Mouse (Mus musculus): ENCODE measurements around the gene Meis1.

Meis1 gene

DNA sequence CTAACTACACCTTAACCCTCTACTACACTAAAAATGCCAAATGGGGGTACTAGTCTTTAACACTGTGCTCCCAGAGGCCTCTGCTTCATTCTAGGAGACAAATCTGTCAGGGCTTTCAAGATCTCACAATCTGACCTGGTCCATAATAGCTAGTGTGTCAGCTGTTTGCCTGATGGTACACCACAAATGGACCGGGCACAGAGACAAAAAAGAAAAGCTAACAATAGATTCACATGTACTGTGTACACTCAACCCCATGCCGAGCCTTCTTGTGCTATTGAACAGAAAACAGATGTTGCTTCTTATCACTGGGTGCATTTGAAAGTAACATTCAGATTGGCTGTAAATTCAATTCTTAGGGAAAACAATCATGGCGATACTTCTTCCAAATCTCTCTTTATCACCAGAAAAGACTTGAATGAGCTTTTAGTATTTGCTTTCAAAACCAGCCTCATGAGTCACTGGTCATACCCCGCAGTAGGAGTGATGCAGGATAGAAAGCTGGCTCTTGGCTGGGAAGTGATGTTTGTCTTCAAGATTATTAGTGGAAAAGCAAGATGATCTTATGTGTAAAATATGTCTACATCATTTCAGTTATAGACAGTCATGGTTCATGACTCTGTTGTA lies 30.0 kb downstream of the Meis1 start:
- no peak for DNase-seq

DNA sequence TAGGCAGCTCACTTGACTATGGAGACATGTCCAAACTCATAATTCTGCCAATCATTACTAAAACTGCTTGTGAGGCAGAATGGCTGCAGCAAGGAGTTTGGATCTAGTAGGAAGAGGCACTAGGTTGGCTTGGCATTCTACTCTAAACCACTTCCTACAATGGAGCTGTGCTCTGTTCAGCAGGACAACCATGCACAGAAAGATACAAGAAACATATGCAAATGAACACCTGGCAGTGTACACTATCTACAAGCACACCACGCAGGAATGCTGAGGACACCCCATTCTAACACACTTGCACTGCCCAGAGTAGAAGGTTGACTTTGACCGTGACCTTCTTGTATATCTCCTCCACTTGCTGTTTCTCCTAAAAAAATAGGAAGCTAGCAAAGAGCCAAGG lies 35.0 kb downstream of the Meis1 start:
- no peak for DNase-seq

GRCm38 (mm10) chr11:18983294-18983693 lies 35.5 kb downstream of the Meis1 start:
- no peak for DNase-seq

GRCm38 (mm10) chr11:18982331-18982730 lies 36.5 kb downstream of the Meis1 start:
- no peak for DNase-seq

GRCm38 (mm10) chr11:18981367-18981766 lies 37.4 kb downstream of the Meis1 start:
- DNase-seq: no peak

DNA sequence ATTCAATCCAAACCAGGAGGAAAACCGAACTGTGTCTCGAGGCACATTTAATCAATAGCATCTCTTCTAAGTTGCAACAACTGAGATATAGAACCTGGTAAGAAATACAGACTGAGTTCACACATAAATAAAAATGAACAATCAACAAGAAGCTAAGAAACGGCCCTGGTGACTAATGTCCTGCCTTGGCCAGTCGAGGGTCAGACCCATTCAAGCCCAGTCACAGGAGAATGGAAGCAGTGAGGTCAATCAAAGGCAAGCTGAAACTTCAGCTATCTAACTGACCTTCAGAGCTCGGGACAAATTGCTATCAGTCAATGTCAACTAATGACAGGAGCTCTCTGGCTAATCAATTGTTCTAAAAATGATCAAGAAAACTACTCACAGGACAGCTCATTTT lies 38.2 kb downstream of the Meis1 start:
- no peak for DNase-seq

DNA sequence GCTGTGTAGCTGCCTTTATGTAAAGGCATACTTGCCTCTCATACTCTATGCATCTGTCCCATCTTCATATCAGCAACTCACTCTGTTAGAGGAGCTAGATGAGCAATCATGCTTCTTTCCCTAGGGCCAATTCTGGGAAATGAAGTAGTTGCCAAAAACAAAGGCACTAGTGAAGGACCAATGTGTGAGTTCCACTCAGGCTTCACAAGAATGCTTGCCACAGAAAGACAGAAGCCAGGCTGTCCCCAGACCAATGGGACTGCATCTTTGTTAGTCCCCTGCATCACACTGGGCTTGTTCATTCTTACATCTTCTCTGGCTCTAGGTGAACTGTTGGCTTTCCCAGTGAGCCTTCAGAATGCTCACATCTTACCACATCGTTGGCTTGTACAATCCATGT lies 43.7 kb downstream of the Meis1 start:
- DNase-seq: no peak

DNA sequence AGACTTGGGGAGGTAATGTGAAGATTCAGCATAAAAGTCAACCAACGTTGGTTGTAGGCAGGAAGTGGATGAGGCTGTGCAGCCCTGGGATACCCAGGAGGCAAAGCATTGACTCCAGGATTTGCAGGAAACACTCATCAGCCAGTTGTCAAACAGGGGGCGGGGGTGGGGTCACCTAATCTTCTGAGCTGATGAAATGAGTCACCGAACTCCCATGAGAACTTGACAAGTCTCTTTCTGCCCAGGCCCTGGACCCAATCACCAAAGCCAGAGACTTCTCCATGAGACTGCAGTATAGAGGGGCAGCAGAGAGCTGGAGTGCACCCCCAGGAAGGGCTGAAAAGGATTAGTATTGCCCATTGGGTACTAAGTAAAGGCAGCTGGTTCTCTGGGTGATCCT lies 45.0 kb downstream of the Meis1 start:
- peak in 1 of 2 experiments; percentile 11 for DNase-seq

DNA sequence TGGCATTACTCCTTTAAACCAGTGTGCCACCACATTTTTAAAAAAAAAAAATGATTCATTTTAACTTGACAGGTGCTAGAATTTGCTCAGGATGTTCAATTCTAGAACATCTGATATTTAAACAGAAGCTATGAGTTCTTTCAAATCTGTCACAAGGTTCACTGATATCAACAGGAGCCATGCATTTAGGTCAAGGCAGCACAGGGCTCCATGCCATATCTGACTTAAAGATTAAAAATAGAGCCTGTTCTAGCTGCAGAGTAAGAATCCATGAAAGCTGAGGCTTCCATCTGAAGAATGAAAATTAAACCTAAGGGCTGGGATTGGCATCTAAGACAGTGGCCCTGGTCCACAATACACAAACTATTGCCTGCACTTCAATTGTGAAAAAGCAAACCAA lies 45.8 kb downstream of the Meis1 start:
- no peak for DNase-seq

DNA sequence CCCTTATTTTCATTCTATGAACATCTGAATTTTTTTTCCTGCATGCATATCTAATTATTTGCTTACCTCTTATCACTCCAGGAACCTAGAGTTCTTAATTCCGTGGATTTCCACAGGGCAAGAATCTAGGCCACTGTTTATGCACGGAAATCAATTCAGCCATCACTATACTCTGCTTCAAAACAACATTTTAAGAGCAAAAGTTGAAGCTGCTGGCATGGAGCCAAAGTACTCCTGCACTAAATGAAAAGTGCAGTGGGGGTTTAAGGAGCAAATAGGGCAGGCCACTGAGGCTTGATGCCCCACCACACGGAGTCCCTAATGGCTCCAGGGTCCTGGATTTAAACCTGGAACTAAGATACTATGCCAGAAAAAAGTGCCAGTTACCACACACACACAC lies 47.2 kb downstream of the Meis1 start:
- DNase-seq: peak in 1 of 2 experiments; percentile 33

DNA sequence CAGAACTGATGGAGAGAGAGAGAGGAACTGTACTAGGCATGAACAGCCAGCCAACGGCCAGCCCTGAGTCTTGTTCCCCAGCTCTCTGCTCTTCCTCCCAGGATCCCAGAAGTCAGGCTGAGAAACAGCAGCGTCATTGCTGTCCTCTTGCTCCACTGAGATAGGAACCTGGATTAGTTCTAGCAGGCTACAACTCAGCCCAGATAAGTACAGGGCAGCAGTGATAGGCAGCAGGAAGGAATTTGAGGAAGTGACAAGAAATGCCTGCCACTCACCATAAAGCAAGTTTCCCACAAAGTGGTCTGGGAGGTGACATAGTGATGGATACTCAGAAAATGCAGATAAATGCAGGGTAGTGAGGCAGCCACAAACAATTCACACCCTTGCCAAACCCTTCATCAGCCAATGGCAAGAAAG lies 48.9 kb downstream of the Meis1 start:
- no peak for DNase-seq

GRCm38 (mm10) chr11:18964418-18964817 lies 54.4 kb downstream of the Meis1 start:
- DNase-seq: no peak

DNA sequence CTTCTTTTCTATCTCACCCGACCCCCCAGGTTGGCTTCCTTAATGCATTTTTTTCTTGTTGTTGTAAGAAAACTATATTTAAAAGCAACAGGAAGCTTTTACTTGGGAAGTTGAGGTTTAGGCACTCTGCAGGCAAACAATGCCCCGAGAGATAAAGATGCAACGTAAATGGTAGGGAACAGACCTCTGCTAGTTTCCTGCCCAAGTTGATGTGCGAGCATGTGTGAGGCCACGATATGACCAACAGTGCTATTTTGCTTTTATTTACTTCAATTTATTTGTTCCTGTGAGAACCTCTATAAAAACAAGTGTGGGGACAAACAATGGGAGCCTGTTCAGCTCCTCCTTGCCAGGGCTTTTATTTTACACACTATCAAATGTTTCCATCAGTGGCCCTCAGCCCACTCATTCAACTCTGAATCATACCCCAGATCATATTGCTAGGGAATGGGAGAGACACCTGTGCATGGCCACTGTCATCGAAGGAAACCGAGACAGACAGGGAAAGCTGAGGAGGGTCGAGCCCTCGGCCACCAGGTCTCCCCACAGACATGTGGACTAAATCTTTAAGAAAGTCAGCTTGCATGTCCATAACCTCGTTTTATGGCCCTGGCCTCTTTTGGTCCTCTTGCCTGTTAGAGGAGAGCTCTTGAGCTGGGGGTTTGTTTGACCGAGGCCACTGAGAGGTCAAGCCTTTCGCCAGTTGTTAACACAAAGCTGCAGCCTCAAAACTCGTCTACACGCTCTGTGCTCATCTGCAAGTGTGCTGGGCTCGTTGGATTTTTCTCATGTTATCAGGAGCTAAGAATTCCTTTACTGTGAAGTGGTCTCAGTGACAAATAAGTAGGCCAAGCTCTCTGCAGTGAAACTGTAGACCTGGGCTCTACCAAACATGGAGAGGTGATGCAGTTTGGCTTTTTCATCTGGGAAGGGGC lies 55.3 kb downstream of the Meis1 start:
- DNase-seq: no peak

GRCm38 (mm10) chr11:18959465-18959864 lies 59.3 kb downstream of the Meis1 start:
- DNase-seq: no peak

DNA sequence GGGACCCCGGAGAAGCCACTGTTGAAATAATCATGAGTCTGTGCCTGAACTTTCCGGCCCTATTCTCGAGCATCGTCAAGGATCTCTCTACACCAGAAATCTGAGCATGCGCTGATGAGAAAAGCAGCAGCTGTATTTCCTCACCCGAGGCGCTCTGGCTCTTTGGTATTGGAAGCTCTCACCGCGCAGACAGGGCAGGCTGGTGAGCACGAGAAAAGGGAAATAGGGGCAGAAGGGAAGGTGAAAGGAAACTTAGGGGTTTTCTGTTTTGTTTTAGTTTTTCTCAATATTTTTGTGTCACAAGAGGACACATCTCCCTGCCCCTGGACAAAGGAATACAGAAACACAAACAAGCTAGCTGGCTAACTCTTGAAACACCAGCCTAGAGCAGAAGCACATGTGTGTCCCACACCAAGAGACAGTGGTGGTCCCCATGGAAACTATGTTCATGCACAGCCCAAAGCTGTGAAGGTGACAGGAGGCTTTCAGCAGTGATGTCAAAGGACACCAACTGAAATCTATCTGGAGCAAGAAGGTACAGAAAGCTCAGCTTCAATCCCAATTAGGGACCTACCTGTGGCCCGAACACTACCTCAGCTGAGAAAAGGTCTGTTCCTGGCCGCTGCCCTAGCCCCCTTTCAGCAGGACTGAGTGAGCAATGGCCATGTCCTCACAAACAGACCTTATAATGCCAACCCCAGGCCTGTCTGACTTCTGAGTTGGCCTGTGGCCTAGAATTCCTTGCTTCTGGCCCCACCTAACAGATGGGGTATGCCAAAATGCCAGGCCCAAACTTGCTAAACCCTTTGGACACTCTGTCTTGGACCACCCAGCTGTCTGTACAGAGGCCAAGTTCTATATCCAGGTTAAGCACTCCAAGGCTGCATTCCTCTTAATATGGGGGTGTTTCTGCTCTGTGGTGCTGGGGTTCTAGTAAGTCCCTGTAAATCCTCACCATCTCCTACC lies 60.7 kb downstream of the Meis1 start:
- DNase-seq: peak; percentile 47 to 54

- no peak for DNase-seq
These were observed 61.5 kb downstream of the Meis1 start for GRCm38 (mm10) chr11:18957097-18957804.

GRCm38 (mm10) chr11:18955969-18956368 lies 62.8 kb downstream of the Meis1 start:
- DNase-seq: no peak

DNA sequence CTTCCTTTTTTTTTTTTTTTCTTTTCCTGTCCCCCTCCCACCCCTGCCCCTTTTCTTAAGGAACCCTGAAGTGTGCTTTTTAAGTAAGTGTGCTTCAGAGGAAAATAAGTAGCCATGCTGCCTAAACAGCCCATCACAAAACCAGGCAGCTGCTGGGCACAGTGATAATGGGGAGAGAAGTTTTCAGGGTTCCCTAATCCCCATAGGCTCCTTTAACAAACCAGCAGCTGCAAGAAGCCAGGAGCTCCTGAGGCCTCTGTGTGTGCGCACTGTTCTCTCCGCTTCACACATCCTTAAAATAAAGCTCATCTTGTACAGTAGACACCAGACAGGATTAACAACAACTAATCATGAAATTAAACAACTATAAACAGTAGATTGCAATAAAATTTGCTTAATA lies 63.9 kb downstream of the Meis1 start:
- no peak for DNase-seq

DNA sequence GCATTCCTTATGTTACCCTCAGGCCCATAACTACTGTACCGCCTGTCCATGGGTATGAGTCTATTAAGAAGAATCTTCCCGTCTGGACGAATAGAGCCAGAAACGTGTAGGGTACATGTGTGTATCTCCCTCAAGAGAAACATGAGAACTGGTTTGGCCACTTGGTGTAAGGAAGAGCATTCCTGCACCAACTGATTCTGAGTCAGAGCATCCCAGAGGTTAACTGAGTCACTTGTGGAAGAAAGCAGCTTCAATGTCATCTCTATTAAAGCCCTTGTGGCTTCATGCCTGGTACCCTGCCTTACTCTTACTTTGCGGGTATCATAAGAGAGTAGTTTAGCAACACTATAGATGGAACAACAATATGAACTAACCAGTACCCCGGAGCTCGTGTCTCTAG lies 64.9 kb downstream of the Meis1 start:
- no peak for DNase-seq

DNA sequence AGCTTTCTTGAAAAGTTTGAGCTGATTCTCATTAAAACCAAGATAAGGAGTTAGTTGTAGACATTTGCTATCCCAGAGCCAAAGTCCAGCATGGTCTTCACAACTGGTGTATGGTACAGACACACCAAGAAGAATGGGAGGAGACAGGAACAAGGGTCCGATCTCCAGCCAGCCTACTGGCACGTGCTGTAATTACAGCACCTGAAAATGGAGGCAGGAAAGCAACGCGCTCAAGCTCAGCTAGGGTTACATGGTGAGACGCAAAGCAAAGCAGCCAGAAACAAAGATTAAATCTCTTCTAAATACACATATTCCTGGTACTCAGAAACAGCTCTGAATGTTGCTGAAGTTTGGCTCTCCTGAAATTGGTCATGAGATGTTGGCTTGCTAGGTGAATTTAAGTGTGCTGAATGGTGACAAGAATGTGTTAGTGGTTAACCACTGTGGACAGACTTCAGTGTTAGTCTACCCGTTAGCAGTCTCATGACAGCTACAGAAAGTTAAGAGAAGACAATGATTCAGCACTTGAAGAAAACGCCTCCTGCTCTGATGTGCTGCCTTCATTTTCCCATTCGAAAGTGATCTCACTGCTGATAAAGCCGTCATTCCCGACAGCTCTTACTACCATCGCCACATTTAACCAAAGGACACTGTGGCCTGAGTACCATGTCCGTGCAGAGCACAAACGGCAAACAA lies 70.0 kb downstream of the Meis1 start:
- no peak for DNase-seq

DNA sequence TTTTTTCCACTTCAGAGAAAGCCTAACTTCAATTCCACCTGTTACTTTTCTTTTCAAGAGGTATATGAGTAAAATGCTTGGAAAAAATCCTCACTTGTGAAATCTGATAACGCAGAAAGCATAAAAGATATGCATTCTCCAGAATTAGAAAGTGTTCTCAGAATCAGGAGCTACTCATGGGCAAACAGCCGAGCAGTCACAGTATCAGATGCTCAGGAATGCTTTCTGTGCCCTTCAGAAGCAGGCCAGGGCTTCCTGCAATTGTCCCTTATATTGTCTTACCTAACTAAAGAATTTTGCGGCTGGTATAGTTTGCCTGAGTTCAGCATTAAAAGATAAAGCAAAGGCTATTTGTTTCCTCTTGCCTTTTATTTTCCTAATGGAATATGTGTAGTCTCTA lies 71.4 kb downstream of the Meis1 start:
- DNase-seq: no peak

DNA sequence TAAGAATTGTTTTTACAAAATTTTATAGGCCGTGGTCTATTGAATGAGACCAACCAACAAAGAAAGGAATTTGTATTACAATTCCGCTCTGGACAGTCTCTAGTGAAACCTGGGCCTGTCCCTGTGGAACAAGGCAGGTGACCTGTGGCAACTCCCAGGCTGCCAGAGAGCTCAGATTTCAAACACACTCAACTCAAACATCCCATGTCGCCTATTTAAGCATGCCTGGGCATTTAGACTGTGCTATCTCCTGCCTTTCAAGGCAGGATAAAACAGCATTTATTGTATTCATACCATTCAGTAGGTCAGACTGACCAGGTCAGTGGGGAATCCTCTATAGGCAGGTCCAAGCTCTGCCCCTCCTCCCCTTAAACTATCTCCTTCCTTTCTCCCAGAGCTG lies 73.0 kb downstream of the Meis1 start:
- no peak for DNase-seq
